Mouse (Mus musculus) cerebellum, adult 2 months (tissue): Measurements from ENCODE around the gene Ilk.

Experiments
- CTCF ChIP-seq: fragments of 200-500 bp; IDR thresholded peaks from 2 replicates; pipeline ENCODE4 v1.5.1; 2011; ENCODE audit warnings: low read depth, mild to moderate bottlenecking, control low read depth, low read length, moderate library complexity, borderline replicate concordance; ENCODE audit not compliant: insufficient read depth
- POLR2A ChIP-seq: fragments of 200-500 bp; IDR thresholded peaks from 2 replicates; pipeline ENCODE4 v1.6.1; 2011; ENCODE audit warnings: low read length, control low read depth, borderline replicate concordance; ENCODE audit not compliant: insufficient read depth

GRCm38 (mm10) chr7:105769959-105770358 is 33.6 kb downstream of the Ilk start:
- TF ChIP-seq CTCF (no peak), POLR2A (no peak)
